Mouse (Mus musculus) ovary, postnatal 14 days (tissue): ENCODE results near the gene Myo15.
A peak's percentile ranks its signal among the peaks of the same experiment; 100 is the strongest.
"Not testable (repeated sequence)": the region's sequence is repeated elsewhere in the genome, so short reads cannot be mapped to it uniquely, and the experiment has no call there.

ENCODE experiments used
- DNase-seq: peaks from one replicate; pipeline ENCODE4 v3.0.0; 2022; ENCODE audit warnings: low spot score

Gene Myo15

DNA sequence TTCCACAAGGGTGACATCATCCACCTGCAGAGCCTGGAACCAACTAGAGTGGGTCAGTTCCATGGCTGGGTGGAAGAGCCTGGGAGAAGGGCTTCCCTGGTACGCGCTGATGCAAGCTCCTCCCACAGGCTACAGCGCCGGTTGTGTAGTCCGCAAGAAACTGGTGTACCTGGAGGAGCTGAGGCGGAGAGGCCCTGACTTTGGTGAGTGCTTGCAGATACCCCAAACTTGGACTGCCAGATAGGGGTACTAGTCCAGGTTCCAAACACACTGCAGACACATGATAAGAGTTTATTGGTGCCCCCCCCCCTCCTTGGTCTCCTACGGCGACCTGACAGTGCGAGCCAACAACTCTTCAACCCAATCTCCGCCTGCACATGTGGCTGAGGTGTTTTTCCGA, 39.8 kb downstream of the Myo15 start:
- no peak for DNase-seq

DNA sequence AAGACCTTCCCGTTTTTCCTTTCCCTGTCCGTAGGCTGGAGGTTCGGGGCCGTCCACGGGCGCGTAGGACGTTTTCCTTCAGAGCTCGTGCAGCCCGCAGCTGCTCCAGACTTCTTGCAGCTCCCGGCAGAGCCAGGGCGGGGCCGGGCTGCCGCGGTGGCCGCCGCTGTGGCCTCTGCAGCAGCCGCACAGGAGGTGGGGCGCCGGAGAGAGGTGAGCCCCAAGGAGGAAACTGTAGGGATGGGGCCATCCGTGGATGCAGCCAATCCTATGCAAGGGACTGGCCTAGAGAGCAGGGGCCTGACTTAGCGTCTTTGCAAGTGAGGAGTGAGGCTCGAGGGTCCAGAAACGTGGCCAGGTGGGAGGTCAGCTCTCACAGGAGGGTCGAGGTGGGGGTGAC, 40.4 kb downstream of the Myo15 start:
- no peak for DNase-seq

DNA sequence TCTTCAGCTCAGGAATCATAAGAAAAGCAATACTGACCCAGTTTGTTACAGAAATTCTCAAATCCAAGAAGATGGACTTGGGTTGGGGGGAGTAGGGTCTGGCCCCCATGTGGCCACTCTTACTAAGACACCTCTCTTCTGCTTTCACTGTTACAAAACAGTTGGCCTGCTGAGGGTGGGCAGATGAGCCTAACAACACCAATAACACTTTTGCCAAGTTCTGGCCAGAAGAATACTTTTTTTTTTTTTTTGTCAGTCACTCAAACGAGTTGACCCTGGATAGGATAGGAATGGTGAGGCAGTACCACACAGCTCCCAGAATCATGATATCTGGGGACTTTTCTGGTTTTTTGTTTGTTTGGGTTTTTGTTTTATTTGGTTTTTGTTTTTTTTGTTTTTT, 42.8 kb downstream of the Myo15 start:
- no peak for DNase-seq

DNA sequence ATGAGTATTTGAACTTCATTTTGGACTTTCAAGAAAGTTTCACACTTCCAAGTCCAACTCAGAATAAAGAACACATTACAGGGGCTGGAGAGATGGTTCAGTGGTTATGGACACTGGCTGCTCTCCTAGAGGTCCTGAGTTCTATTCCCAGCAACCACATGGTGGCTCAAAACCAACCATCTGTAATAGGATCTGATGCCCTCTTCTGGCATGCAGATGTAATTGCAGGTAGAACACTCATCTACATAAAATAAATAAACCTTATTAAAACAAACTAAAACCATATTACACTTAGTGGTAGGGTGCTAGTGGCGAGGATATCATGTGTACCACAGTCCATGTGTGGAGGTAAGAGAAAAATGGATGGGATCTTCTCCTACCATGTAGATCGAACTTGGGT, 43.4 kb downstream of the Myo15 start:
- no peak for DNase-seq

DNA sequence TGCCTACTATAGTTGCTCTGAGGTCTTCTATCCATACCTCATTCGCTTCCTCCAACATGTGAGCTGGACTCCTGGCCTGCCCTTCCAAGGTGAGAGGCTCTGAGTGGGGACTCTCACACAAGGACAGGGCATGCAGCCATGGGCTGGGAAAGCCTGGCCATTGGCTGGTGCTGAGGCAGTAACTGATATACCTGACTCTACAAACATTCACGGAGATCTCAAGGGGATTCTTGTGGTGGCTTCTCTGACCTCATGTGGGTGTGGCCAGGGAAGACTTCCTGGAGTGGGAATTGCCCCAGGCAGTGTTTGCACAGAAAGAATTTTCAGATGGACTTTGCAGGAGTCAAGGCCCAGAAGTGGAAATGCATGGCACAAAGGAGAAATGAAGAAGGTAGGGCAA, 45.8 kb downstream of the Myo15 start:
- no peak for DNase-seq

DNA sequence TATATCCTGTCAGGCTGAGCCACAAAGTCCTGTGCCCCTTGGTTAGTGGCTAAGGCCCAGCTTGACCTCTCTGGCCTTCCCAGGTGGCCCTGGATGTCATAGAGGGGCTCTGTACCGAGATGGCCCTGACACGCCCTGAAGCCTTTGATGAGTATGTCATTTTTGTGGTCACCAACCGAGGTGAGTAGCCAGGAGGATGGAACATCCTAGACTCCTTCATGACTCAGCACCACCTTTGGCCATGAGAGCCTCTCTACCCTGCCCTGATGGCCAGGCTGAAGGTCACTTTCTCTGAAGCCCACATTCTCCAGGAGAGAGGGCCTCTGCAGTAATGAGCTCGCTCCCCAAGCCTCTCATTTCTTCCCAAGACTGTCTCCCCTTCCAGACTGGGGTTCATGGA, 49.2 kb downstream of the Myo15 start:
- no peak for DNase-seq

DNA sequence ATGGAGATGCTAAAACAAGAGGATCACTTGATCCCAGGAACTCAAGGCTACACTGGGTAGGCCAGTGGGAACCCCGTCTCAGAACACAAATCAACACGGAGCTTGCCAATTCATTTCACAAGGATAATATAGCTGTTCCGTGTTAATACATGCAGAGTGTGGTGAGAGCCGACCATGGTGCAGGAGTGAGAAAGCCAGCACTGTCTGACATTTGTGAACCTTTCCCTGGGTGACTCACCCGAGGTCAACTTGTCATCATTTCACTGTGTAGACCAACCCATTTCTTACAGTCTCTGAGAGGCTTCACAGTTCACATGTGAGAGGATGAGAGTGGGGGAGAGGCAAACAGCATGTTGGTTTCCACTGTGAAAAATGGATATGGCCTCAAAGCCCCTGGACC, 52.9 kb downstream of the Myo15 start:
- DNase-seq: no peak

DNA sequence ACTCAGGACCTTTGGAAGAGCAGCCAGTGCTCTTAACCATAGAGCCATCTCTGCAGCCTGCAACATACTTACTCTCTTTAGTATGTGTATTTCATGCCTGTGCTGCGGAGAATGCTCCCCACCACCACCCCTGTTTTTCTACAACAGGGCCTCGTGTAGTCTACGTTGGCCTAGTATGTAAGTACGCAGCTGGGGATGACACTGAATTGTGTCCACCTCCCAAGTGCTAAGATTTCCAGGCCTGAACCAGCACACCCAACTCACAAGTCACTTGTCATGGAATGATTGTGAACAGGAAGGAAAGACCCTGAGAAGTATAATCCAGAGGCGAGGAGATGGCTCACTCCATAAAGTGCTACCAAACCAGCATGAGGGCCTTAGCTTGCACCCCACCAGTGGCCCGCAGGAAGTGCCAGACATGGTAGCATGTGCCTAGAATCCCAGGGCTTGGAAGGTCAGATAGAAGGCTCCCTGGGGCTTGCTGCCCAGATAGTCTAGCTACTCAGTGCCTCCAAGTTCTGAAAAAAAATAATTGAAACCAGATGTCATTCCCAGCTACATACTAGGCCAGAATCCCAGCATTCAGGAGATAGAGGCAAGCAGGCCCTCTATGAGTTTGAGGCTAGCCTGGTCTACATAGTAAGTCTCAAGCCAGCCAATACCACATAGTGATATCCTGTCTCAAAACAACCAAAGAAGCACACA, 53.7 kb downstream of the Myo15 start:
- no peak for DNase-seq

DNA sequence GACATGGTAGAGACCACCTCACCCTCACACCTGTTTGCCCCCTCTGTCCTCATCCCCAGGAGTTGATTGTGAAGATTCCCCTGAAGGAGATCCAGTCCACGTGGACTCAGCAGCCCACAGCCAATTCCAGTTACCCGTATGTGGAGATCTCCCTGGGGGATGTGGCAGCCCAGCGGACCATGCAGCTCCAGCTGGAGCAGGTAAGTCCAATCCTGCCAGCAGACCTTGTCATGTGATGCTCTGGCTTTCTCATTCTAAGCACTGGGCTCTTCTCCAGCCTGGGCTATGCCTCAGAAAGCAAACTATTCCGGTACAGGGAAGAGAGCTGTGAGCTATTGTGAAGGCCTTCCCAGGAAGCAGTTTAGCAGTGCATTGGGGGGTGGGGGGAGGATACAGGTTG, 57.3 kb downstream of the Myo15 start:
- DNase-seq: no peak

DNA sequence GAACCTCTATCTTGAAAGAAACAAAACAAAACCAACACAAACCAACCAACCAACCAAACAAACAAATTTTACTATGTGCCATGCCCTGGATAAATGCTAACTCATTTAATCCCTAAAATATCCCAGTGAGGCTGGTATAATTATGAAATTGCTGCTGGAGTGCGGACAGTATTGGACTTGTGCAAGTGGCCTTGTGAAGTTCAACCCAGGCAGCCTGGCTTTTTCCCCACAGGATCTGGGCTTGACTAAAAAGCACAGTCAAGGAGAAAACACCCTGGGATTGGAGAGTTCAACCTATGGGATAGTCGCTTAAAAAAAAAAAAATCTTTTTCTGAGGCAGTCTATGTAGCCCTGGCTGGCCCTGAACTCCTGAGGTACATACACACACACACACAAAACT, 66.5 kb downstream of the Myo15 start:
- DNase-seq: no peak

DNA sequence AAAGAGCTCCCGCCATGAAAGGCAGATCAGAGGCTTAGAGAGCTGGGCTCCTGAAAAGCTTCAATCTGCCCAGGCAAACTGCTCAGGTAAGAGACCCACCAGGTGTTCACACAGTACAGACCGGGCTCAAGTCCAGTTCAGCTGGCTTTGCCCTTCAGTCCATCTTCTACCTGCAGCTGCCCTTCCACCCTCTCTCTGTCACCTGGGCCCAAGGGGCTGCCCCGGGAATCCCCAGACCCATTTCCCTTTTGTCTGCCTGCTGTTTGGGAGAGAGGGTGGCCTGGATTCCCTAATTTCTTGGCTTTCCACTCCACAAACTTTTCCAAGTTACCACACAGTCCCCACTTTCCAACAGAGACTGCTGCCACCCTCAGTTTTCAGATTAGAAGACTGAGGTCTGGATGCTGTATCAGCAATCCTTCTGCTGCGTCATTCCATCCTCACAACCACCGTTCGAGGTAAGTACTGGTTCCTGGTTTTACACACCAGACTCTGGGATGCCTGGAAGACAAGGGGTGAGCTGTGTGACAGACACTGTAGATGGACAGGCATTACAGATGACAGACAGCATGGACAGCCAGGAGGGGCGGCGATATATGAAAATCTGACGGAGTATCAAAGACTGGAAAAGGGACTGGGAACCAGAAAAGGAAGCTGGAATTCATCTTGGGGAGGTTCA, 67.2 kb downstream of the Myo15 start, which contains the start of gene Alkbh5:
TSS of gene Alkbh5 (plus strand) at position 202 of the 679 bp plus-strand sequence.
- DNase-seq: no peak

DNA sequence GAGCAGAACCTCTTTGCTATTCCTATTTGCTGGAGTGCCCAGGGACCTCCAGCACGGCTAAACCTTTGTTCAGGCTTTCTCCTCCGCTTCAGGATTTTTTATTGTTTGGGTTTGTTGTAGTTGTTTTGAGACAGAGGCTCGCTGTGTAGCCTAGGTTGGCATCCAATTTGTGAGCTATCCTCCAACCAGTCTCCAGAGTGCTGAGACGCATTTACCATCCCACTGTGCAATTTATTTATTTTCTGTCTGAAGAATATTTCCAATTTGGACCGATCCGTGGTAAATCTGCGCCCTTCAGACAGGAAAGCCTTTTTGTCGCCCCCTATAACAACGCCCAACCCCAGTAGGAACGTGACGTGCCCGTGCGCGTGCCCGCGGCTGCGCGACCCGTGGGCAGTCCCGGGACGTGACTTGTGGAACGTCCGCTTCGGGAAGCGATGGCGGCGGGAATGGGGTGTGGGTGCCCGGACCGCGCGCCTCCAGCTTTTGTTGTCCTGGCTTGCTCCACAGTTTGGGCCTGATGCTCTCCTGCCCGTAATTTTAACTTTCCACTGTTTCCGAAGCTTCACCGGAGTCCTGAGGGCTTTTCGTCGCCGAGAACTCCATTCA, 67.8 kb downstream of the Myo15 start:
- peak; percentile 90 for DNase-seq

DNA sequence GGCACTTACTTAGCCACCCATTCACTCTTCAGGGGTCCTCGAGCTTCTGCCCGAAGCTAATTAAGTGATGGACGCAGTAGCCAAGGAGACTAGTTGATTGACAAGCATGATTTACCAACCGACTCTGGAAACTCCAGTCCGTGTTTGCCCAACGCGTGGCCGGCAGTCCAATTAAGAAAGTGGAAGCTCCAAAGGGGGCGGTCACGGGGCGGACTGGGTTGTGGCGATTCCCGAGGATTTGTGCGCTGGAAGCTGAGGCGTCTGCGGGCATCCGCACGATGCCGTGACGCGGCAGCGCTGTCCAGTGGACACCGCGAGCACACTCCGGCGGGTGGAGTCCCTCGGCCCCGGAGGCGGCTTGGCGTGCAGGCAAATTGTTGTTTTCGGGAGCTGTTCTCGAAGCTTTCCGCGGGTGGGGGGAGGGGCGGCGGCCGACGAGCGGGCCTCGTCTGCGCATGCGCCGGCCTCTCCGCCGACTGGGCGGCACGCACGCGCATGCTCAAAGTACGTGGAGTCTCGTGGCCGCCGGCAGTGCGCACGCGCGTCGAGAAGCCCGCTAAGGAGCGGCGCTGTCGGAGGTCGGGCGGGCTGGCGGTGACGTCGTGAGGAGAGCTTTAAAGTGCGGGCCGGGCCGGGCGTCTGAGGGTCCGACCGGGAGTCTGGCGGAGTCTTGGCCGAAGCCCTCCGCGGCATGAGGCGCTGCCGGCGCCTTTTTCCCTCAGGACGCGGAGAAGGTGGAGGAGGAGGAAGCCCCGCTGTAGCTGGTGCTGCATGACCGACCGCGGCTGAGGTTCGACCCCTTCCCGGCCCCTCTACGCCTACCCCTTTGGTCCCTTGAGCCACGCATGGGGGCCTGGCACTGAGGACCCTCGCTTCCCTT, 68.6 kb downstream of the Myo15 start:
- DNase-seq: peak; percentile 89

DNA sequence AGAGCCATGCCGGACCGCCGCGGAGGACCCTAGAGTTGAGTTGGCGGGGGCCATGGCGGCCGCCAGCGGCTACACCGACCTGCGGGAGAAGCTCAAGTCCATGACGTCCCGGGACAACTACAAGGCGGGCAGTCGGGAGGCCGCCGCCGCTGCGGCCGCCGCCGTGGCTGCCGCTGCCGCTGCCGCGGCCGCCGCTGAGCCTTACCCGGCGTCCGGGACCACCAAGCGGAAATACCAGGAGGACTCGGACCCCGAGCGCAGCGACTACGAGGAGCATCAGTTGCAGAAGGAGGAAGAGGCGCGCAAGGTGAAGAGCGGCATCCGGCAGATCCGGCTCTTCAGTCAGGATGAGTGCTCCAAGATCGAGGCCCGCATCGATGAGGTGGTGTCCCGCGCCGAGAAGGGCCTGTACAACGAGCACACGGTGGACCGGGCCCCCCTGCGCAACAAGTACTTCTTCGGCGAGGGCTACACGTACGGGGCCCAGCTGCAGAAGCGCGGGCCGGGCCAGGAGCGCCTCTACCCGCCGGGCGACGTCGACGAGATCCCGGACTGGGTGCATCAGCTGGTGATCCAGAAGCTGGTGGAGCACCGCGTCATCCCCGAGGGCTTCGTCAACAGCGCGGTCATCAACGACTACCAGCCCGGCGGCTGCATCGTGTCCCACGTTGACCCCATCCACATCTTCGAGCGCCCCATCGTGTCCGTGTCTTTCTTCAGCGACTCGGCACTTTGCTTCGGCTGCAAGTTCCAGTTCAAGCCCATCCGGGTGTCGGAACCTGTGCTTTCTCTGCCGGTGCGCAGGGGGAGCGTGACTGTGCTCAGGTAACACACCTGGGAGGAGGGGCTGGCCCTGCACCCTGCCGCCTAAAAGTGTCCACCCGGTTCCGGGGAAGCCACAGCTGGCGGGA, 69.5 kb downstream of the Myo15 start:
- DNase-seq: no peak

DNA sequence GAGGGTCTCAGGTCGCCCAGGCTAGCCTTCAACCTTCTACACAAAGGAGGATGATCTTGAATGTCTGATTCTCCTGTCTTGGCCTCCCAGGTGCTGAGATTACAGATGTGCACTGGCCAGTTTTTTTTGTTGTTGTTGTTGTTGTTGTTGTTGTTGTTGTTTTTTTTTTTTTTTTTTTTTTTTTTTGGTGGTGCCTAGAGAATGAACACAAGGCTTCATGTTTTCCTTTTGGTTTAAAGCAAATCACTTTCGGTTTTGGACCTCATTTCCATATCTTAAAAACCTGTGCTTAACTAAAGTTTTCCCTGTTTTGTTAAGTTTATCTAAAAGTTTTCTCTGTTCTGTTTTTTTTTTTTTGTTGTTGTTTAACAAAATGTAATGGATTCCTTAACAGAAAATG, 70.4 kb downstream of the Myo15 start:
- no peak for DNase-seq

DNA sequence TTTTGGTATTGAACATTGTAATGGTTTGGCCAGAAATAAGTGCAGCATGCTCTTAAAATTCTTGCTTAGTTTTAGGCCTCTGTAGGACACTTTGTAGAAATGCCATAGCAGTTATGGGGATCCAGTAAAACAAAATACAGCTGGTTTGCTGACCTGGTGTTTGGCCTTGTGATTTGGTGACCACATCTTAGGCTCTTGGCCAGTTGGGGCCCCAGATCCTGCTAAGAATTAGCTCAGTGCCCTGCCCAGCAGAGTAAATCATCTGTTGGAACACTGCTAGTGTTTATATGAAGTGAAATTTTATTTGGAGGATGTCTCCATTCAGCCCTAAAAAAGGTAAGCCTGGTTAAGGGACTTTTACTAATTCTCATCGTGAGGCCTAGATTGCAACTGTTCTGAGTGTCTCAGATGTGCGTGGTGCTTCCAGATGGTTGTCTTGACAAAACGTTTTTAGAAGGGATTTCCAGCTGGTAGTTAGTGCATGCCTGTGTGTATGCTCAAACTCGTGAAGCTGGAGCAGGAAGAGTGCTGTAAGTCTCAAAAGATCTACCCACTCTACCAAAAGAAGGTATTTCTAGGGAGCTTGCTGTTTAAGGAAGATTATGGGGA, 71.0 kb downstream of the Myo15 start:
- DNase-seq: no peak

DNA sequence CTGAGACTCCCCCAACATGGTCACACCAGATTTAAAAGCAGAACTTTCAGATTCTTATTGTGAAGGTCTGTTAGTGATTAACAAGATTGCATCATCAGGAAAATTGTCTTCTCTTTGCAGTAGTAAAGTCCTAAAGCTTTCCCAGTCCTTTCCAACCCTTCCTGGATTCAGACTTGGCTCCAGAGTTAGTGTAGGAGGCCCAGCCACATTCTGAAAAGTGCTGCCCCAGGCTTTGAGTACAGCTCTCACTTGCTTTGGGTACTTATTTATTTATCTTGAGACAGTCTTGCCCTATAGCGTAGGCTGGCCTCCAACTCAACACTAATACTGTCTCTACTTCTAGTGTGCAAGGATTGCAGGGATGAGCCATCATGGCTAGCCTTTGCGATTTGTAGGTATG, 71.6 kb downstream of the Myo15 start:
- DNase-seq: no peak

DNA sequence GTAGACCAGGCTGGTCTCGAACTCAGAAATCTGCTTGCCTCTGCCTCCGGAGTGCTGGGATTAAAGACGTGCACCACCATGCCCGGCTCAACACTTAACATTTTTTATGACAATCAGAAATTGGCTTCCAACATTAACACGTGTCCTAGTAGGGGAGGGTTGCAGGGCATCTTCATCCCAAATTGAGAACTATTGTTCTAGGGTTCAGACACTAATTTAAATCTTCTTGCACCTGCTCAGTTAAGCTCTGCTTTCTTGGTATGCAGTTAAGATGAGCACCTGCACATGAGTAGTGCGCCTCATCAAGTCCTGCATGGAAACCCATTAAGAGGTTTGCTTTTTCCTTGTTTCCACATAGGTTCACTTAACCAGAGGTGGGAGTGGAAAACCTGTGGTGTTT, 72.7 kb downstream of the Myo15 start:
- no peak for DNase-seq

DNA sequence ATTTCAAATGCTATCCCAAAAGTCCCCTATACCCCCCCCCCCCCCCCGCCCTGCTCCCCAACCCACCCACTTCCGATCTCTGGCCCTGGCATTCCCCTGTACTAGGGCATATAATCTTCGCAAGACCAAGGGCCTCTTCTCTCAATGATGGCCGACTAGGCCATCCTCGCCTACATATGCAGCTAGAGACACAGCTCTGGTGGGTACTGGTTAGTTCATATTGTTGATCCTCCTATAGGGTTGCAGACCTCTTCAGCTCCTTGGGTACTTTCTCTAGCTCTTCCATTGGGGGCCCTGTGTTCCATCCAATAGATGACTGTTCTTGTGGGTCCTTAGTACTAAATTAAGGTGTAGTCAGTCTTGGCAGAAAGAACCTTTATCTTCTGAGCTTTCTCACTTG, 74.1 kb downstream of the Myo15 start:
- DNase-seq: not testable (repeated sequence)

DNA sequence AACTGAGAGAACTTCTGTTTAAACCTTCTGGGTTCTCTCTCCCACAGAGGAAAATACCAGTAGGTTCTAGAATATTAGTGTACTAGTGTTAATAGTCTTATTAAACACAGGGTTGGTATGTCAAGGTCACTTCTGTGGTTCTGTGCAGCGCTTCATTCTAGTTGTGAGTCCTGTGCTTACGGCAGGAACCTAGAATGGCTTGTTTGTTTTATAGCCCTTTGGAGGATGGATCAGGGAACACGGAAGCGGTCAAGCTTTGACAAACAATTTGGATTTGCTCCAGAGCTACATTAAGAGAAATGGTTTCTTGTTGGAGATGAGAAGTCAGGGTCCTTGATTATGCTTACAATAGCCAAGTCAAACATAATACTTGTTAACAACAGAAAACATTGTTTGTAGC, 76.3 kb downstream of the Myo15 start:
- DNase-seq: no peak

DNA sequence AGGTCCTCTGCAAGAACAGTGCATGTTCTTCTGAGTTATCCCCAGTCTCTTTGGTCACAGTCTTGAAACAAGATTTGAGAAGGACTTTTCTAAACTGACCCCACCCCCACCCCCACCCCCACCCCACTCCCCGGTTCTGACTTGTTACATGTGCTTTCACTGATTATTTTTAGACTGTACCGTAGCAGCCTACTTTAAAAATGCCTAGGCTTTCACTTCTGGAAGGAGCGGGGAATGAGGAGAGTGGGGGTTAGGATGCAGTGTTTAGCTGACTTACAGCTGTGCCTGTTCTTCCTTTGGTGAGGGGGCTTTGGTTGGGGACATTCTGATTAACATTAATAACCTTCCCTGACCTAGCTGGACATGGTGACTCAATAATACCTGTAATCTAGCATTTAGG, 79.0 kb downstream of the Myo15 start:
- no peak for DNase-seq
